Mouse (Mus musculus) cerebellum, adult (tissue): ENCODE measurements around the gene Mindy3.
"Not testable (repeated sequence)": the region's sequence is repeated elsewhere in the genome, so short reads cannot be mapped to it uniquely, and the experiment has no call there.

Source experiments
- ATAC-seq: cut with Nextera tagmentation; 2 replicates; pipeline ENCODE4 v1.9.2; 2017; ENCODE audit warnings: mild to moderate bottlenecking, moderate library complexity, mixed read lengths; ENCODE audit not compliant: insufficient number of reproducible peaks, low FRiP score, low TSS enrichment

Mindy3 gene

DNA sequence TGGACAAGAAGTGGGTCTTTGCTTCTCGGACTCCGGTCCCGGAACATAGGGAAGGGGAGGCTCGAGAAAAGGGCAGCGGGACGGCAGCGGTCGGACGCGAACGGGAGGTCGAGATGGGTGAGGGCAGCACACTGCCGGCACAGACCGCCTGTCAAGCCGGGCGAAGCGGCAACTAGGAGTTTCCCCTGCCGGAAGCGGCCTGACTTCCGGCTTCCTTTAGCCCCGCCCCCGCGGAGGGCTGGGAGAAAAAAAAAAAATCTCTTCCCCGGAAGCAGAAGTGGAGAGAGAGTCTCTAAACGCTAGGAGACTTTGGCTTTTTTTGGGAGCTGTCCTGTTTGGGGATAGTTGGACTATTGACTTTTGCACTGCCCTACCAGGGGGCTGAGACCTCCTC lies at the start of gene Mindy3:
TSS of gene Mindy3 (minus strand) at position 209 of the 394 bp plus-strand sequence.
- ATAC-seq, result peak; percentile 82

DNA sequence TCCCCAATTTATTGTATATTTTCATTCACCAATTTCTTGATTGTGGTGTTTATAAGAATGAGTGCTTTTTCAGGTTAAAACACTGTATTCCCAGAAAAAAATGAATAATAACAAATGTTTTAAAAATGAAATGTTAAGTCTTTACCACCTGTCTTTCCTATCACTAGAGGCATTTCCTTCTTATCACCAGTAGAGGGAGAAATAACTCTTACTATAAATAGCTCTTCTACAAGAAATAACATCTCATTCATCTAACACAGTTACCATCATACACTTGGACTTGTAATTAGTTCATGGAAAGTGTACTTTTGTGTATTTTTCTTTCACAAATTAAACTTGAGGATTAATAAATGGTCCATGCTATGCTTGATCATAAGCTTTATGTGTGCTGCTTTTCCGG lies 40.5 kb upstream of the Mindy3 start:
- no peak for ATAC-seq

DNA sequence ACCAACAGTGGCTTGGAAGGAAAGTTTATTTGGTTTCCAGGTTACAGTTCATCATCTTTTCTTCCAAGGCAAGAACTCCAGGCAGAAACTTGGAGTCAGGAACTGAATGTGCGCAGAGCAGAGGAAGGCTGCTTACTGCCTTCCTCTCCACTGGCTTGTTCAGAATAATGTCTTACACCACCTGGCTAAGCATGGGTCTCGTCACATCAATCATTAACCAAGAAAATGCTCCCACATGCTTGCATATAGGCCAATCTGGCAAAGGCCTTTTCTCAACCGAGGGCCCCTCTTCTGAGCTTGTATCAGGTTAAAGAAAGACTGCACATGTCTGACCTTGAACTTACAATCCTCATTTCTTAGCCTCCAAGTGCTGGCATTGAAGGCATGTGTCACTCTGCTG lies 30.8 kb upstream of the Mindy3 start:
- no peak for ATAC-seq

DNA sequence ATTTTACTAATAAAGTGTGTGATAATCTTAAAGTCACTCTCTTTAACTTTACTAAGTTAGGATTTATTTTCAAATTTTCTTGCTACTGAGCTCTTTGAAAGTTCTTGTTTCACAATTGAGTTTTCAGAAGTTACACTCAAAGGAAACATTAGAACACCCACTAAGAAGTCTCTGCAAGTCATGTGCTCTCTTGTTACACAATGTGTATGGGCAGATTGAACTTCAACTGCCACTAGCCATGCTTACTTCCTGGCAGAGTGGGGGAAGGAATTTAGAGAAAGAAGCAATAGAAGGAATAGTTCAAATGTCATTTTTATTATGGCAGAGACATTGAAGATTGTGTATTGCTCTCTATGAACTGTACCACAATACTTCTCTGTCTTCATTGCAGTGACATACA lies 20.9 kb upstream of the Mindy3 start:
- no peak for ATAC-seq

DNA sequence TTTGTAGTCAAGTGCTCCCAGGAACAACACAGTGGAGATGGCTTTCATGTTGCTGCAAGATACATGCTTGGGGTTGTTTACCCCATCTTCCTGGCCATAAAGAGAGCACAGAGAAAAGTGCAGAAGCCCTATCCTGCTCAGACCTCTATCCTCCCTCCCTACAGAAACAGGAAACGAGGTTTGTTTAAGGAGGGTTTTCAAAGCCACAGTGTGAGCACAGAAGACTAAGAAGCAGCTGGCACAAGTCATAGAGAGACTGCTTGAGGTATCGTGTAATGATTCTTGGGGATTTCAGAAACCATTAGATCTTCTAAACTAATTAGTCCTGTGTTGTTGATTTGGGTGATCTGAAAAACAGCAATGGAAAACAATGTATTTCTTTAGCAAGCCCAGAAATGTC lies 20.3 kb upstream of the Mindy3 start:
- ATAC-seq, result no peak

DNA sequence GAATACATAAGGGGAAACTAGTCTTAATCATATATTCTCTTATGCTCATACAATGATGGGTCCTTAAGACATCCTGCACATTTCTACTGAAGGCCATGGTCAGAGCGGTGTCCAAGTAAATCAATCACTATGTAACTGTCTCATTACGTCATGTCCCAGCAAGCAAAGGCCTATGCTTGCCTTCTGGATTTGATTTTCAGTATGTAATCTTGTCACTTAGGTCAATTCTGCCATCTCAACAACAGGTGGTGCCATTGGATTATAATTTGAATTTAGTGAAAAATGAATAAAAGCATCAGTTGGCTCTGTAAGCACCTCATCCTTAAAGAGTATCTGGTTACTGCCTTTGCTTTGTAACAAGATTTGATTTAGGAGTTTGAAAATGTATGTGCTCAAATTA lies 18.9 kb upstream of the Mindy3 start:
- ATAC-seq, result no peak

DNA sequence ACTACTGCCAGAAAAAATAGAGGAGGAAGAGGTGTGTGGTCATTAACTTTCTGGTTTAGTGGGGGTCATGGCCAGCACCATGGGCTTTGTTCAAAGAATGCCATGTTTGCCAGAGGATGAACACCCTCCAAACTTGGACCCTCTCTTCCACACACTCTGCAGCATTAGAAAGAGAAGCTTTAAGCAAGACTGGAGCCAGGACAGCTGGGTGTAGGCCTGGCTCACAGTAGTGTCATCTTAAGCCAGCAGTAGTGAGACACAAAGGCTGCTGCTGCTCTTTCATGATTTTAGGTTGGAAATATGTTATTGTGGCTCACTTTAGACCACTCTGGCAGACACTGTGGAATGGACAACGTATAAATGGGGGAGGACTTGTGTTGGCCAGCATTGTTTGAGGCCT lies 12.8 kb upstream of the Mindy3 start:
- no peak for ATAC-seq

DNA sequence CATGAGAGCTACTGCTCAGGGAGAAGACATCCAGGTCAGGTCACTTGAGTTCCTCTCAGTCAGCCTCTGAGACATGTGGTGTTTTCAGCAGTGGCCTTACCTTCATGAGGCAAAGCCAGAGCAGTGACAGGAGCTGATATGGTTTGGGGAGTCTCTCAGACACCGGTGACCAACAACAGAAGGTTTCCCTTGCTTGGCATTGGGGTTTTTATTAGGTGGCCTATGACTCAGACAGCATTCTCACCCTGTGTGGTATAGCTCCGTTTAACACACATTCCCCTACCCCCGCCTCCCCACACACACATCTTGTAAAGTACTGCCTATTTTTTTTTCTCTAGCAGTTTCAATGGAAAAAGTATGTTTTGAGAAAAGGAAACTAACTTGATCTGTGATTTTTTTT lies 5.1 kb upstream of the Mindy3 start:
- ATAC-seq, result no peak

DNA sequence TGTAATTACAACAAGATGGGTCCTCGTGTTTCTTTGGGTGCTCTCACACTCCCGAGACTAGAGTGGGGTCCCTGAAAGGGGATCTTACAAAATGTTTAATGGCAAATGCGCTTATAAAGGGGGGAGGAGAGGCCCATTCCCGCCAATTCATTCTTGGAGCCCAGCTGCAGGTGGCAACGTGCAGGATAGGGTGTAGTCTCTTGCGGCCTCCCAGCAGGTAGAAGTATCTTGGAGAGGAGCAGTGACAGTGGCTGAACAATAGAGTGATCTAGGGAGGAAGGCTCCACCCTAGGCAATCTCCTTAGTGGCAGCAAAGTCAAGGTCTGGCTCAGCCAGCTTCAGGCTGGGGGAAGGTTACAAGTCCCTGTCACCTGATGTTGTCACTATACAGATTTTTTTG lies 4.2 kb upstream of the Mindy3 start:
- ATAC-seq, result not testable (repeated sequence)

DNA sequence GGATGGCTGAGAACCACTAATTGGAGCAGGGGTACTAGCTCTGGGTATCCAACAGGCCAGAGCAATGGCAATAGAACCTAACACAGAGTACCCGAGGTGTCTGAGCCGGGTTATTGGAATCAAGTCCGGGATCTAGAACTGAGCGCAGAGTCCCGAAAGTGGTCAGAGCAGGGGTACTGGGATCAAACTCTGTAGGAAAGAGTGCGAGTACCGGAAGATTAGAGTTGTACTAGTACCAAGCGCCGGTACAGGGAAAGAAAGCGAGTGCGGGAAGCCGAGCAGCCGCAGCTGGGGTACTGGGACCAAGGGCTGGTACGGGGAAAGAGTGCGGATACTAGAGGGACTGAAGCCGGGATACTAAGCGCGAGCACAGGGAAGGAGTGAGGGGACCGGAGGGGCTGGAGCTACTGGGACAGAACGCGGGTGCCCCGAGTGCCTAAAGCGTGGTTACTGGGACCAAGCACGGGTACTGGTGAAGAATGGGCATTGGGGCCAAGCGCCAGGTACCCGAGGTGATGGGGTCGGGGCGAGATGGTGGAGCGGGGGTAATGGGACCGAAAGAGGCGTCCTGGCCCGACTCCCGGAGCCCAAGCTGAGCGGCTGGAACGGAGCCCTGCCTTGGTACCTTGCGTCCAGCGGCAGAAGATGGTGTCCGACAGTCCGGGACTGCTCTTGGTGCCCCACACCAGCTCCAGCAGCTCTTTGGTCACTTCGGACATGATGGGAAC lies 572 bp downstream of the Mindy3 start:
- peak; percentile 62 for ATAC-seq

DNA sequence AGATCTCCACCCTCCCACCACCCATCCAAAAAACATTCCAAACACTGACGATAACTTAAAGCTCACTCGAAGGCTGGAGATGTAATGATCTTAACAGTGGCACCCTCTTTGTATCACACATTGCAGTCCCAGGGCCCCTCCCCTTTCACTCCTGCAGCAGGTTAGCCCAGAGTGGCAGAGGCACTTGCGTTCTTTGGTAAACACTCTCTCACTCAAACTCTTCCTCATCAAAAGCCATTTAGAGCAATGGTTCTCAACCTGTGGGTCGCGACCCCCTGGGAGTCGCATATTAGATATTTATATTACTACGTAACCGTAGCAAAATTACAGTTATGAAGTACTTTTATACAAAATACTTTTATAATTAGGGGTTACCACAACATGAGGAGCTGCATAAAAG lies 1.1 kb downstream of the Mindy3 start:
- ATAC-seq, result no peak

DNA sequence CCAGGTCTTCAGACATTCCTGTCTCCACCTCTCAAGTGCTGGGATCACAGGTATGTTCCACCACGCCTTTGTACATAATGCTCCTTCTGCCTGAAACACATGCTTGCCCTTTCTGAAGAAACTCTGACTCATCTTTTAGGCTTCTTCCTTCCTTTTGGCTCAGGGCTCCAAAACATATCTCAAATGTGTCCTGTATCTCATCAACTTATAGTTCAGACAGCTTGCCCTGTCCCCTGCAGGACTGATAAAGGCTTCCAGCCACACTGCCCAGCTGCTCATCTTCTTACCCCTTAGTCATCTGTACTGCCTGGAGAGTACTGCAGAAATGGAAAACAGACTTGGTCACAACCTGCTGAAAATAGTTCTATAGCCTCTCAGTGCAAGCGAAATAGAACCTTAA lies 7.0 kb downstream of the Mindy3 start:
- ATAC-seq, result no peak

DNA sequence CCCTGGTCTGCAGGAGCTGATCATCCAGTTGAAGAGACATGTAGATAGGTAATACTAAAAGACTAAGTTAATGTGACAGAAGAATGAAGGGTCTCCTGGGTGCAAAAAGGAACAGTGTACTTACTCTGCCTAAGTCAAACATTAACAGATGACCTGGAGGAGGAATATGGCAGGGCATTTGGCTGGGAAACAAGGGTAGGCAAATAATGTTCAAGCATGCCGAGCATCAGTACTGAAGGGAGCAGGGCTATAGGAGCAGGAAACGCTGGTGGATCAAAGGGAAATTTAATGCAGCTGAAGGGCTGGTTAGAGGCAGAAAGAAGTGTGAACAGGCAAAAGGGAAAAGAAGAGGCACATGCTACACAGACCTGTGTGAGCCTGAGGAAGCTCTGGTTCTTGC lies 8.1 kb downstream of the Mindy3 start:
- no peak for ATAC-seq

DNA sequence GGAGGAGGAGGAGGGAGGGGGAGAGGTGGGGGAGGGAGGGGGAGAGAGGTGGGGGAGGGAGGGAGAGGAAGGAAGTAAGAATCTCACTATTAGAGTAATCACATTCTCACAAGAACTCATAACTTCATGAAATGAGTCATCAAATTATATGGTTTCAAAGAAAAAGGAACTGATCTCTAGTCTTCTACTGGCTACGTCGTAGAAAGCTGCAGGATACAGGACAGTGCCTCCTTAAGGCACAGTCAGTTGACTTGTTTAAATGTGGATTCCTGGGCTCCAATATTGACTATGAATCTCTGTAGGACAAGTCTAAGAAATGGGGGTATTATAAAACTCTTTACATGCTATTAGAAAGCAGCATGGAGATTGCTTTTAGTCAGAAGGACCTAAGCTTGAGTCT lies 12.5 kb downstream of the Mindy3 start:
- ATAC-seq, result no peak

DNA sequence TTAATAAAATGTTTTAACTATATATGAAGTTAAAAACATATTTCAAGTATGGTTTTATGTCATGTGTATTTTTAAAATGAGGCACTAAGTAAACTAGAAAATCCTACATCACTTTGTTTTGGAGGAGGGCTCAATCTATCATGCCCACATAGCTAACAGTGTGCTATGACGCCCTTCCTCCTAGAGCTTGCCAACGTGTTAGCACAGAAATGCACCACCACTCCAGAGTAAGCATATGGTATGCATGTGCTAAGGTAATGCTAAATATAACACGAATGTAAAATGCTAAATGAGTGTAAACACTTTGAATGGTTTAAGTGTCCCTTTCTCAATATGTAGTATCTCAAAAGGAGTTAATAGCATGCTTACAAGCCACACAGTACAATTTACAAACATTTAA lies 16.8 kb downstream of the Mindy3 start:
- no peak for ATAC-seq

DNA sequence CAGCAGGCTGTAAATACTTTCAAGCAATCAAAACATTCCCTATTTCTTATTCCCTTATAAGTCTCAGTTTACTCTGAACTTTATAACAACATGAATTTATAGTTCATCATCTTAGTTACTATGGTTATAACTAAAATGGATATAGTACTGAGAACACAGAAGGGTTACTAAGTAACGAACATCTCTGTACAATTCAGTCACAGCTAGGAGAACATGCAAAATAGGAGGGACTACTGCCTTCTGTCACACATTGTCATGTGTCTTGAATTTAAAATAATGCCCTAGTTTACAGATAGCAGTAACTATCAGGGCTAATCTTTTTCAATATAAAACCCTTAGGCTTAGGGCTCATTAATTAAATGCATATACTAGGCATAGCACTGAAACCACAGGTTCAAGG lies 18.1 kb downstream of the Mindy3 start:
- no peak for ATAC-seq

DNA sequence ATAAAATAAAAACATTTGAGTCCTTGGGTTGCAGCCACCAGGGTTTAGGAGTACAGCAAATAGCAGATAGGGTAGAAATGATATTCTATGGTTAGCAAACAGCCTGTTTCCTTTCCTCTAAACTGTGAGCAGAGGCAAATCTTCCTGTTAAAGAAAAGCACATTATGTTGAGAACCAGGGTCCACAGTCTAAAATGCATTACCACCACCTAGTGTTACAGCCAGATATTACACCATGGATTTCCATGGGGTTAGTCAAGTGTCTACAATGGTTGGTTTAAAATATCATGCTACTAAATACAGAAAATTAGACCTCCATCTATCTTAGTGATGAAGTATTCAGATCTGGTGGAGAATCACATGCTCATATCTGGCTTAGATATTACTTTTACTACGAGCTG lies 30.2 kb downstream of the Mindy3 start:
- ATAC-seq, result no peak; the same call in 1 of the 2 replicates

DNA sequence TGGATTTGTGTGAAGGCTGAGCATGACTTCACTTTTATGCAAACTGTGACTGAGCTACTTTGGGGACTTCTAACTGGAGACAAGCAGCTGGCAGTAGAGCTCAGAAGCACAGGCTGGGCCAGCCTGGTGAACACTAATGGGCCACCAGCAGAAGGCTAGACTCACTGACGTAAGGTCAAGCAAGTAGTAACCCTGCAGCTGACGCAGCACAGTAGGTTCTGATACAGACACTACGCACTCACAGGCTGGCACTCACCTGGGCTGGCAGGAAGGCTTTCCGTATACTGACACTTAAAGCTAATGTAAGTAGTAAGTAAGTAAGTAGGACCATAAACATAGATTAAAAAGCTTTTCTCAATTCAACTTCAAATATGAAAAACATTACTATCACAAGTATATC lies 30.7 kb downstream of the Mindy3 start:
- ATAC-seq, result no peak

DNA sequence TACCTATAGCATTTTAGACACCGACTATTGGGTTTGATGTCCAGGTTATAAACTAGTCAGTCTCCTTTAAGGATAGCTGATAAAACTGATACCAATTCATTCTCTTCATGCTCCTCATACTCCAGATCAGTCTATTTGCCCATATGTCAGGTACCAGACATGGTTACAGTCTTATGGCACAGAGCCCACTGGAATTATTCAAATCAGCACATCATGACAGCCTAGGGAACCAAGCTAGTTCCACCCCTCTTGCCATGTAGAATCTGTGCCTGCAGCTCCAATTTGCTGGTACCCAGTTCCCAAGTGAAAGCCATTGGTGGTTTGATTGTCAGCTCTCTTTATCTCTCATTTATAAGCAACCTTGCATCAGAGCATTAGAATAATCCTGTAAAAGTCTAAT lies 34.9 kb downstream of the Mindy3 start:
- no peak for ATAC-seq

DNA sequence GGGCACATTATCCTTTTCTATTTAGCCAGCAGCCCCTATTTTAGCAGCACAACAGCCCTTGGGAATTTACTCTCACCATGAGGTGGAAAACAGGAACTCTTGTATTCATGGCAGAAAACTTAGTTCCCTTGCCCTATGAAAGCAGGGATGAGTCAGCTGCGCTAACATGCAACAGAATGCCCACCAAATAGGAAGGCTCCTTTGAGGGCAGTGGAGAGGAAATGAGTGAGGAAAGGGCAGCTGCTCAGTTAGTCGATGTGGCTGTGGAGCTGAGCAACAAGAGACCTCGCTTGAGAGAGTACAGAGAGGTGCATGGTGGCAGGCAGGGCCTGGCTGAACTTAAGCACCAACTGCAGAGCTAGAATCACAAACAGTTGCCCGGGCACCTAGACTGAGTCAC lies 36.6 kb downstream of the Mindy3 start:
- no peak for ATAC-seq

DNA sequence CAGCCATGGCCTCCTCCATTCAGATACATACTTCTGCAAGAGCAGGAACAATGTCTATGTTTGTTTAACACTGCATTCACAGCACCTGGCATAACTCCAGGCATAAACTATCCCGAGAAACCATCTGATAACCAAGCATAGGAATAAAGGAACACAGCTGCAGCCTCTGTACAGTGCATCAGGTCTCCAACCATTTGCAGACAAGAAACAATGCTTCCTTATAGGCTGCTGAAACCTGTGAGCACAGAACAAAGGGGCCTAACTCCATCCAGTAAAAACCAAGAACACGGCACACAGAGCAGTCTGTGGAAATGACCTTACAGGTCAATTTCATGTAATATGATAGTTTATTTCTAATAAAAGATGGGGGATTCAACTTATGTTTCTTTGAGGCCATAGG lies 39.0 kb downstream of the Mindy3 start:
- no peak for ATAC-seq

DNA sequence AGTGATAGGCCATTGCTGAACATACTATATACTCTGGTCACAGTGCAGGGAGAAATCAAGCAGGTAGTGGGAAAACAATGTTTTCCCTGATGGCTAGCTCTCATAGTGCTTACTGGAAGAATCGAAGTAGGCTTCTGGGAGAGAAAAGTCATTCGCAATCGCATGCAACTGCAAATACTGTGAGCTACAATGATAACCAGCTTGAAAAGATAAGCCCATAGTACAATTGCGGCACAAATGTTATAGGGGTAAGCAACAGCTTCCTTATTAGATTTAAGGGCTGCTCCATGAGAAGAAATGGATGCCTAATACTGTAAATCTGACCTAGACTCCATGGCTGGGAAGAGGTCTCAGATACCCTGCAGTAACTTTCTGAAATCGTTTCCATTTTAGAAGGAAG lies 40.7 kb downstream of the Mindy3 start:
- no peak for ATAC-seq

DNA sequence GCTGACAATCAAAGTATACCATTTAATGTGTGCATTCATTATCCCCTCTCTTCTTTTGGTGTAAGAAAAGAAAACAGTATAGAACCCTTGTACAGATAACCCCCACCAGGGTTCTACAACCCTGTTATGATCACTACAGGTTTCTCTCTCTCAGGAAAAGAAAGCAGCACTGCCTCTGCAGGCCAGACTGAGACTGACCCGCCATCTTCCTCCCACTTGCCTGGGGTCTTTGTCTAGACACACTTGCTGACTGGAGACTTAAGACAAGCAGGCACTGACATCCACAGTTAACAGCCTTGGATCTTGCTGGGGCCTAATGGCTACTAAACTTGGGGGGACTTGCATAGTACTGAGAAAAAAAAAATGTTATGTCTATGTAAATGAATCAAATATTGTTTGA lies 42.2 kb downstream of the Mindy3 start:
- ATAC-seq, result no peak
